Mouse (Mus musculus) mouse trophoblast stem cell (cell line): ENCODE data around the gene Fam131a.

Experiments
- in situ Hi-C, 2 experiments: fragments of 300-500 bp; cut with MseI, MboI; formaldehyde crosslinking; loops; 2 replicates in 1 of 2; 3 replicates in 1 of 2; pipeline ENCODE4 v1.15.1; 2025

Gene Fam131a

GRCm38 (mm10) chr16:20715976-20716840 is 23.2 kb downstream of the Fam131a start:
- in situ Hi-C loops: no loop called here

GRCm38 (mm10) chr16:20716841-20717180 is 23.8 kb downstream of the Fam131a start:
- in situ Hi-C loops: no loop called here

- in situ Hi-C loops: no loop called here
These were observed 24.3 kb downstream of the Fam131a start, which contains the start of the genes Polr2h and Clcn2 for GRCm38 (mm10) chr16:20717181-20717977. Polr2h (plus strand) TSS chr16:20717665. Clcn2 (minus strand) TSS chr16:20717746.

GRCm38 (mm10) chr16:20717978-20718670 is 25.1 kb downstream of the Fam131a start:
- in situ Hi-C loops: no loop called here

- in situ Hi-C loops: no loop called here
These were observed 28.8 kb downstream of the Fam131a start for GRCm38 (mm10) chr16:20721808-20722207.

- in situ Hi-C loops: no loop called here
These were observed 29.7 kb downstream of the Fam131a start for GRCm38 (mm10) chr16:20722736-20723135.

- in situ Hi-C loops: no loop called here
These were observed 30.2 kb downstream of the Fam131a start for GRCm38 (mm10) chr16:20723247-20723646.

- in situ Hi-C loops: no loop called here
These were observed 31.3 kb downstream of the Fam131a start for GRCm38 (mm10) chr16:20724338-20724748.

GRCm38 (mm10) chr16:20725321-20725720 is 32.3 kb downstream of the Fam131a start:
- in situ Hi-C loops: loop anchor here (5.0 kb wide), 1 partner anchor 37 kb away; no protein-coding TSS in a partner anchor

GRCm38 (mm10) chr16:20725750-20726149 is 32.7 kb downstream of the Fam131a start:
- in situ Hi-C loops: loop anchor here (5.0 kb wide), 1 partner anchor 37 kb away; no protein-coding TSS in a partner anchor

- in situ Hi-C loops: loop anchor here (5.0 kb wide), 1 partner anchor 36 kb away; no protein-coding TSS in a partner anchor
These were observed 33.3 kb downstream of the Fam131a start for GRCm38 (mm10) chr16:20726384-20726783.

GRCm38 (mm10) chr16:20730293-20730711 is 37.3 kb downstream of the Fam131a start:
- in situ Hi-C loops: no loop called here

- in situ Hi-C loops: no loop called here
These were observed 38.6 kb downstream of the Fam131a start for GRCm38 (mm10) chr16:20731688-20732087.

- in situ Hi-C loops: no loop called here
These were observed 39.3 kb downstream of the Fam131a start for GRCm38 (mm10) chr16:20732251-20732924.

- in situ Hi-C loops: no loop called here
These were observed 40.1 kb downstream of the Fam131a start, which contains the start of gene Chrd for GRCm38 (mm10) chr16:20732925-20733730. Chrd (plus strand) TSS chr16:20733127.

GRCm38 (mm10) chr16:20733731-20734730 is 41.0 kb downstream of the Fam131a start, which contains the start of gene Thpo:
Thpo (minus strand) TSS chr16:20734511.
- in situ Hi-C loops: no loop called here

- in situ Hi-C loops: no loop called here
These were observed 42.6 kb downstream of the Fam131a start for GRCm38 (mm10) chr16:20735651-20736050.

- in situ Hi-C loops: no loop called here
These were observed 43.1 kb downstream of the Fam131a start for GRCm38 (mm10) chr16:20736168-20736567.

- in situ Hi-C loops: no loop called here
These were observed 43.8 kb downstream of the Fam131a start for GRCm38 (mm10) chr16:20736823-20737222.
